8 mouse cellular contexts compared by ENCODE assay signal in genomic region chr9:29201163-29202053, GRCm38 (mm10).
DNase-seq lines count a peak whose midpoint lies in the region; ATAC-seq and TF ChIP-seq lines count a peak whose summit lies in the region.

No protein-coding gene starts in this region.

- no peaks in the 10 kb centered on the region for H3K27me3 ChIP-seq in heart, embryonic 10.5 days (ENCODE audit: insufficient read depth, poor library complexity, severe bottlenecking)
- H3K27me3 ChIP-seq in kidney, adult 2 months (replicated peaks; ENCODE audit: control insufficient read depth, insufficient read depth, low read length), result no peaks in the 10 kb centered on the region
- peaks cover 62% of the 10 kb centered on the region for H3K27me3 ChIP-seq in limb, embryonic 13.5 days

- TF ChIP-seq CTCF in kidney, adult 2 months (conservative IDR thresholded peaks at IDR 0.05; ENCODE audit: insufficient read depth, insufficient read length, low read depth, low read length), result no peak; the same call in 1 of the 2 replicates

- peak; percentile 89 for DNase-seq in heart, adult 11 months
- no peak for DNase-seq in heart, postnatal 25 days (ENCODE audit: low spot score)
- peak; percentile 86 to 89 for DNase-seq in cerebellum, postnatal 10 days
- DNase-seq in heart, embryonic 10.5 days (ENCODE audit: low spot score), result peak; percentile 79
- peak; percentile 46 for DNase-seq in kidney, adult 2 months
- peak; percentile 68 to 70 for DNase-seq in right cerebral cortex, postnatal 10 days (ENCODE audit: low spot score in 2 of 2)
- DNase-seq in adipocyte (ENCODE audit: low spot score), result no peak

- no peak for TF ChIP-seq POLR2A in kidney, adult 2 months (IDR thresholded peaks at IDR 0.05; ENCODE audit: low read depth, low read length)

- WGBS in heart, embryonic 10.5 days, result 62% methylated on average over 14 of the region's 14 CpGs
- 18% methylated on average over 14 of the region's 14 CpGs for WGBS in kidney, adult 2 months
- 15% methylated on average over 14 of the region's 14 CpGs for WGBS in limb, embryonic 13.5 days

- peak; percentile 79 for ATAC-seq in limb, embryonic 13.5 days (ENCODE audit: low FRiP score, low read depth)

- H3K4me3 ChIP-seq in heart, embryonic 10.5 days, result no peak overlapping the region
- no peak overlapping the region for H3K4me3 ChIP-seq in kidney, adult 2 months (ENCODE audit: insufficient read depth, low read depth, low read length)
- H3K4me3 ChIP-seq in limb, embryonic 13.5 days, result no peak overlapping the region

- H3K36me3 ChIP-seq in heart, embryonic 10.5 days, result no peaks in the 10 kb centered on the region
- H3K36me3 ChIP-seq in kidney, adult 2 months (ENCODE audit: control insufficient read depth, insufficient read depth, low read length), result no peaks in the 10 kb centered on the region
- no peaks in the 10 kb centered on the region for H3K36me3 ChIP-seq in limb, embryonic 13.5 days

- H3K27ac ChIP-seq in heart, embryonic 10.5 days, result peak overlapping the region; percentile 47; the same call in 1 of the 2 replicates
- H3K27ac ChIP-seq in kidney, adult 2 months (ENCODE audit: insufficient read depth, low read depth, low read length), result no peak overlapping the region
- H3K27ac ChIP-seq in limb, embryonic 13.5 days, result no peak overlapping the region

- intact Hi-C loops in heart, postnatal 25 days (cut with DNase I), result loop anchor here (1.0 to 10.0 kb wide), 3 partner anchors 206 to 383 kb away; no protein-coding TSS in a partner anchor

- peaks cover 30% of the 10 kb centered on the region for H3K4me1 ChIP-seq in heart, embryonic 10.5 days
- H3K4me1 ChIP-seq in kidney, adult 2 months (ENCODE audit: control insufficient read depth, insufficient read depth, low read length), result no peaks in the 10 kb centered on the region
- peaks cover 27% of the 10 kb centered on the region for H3K4me1 ChIP-seq in limb, embryonic 13.5 days

- peak overlapping the region; percentile 43 for H3K4me2 ChIP-seq in limb, embryonic 13.5 days (replicated peaks)

- H3K9ac ChIP-seq in limb, embryonic 13.5 days, result no peak overlapping the region

- no peaks in the 10 kb centered on the region for H3K9me3 ChIP-seq in heart, embryonic 10.5 days
- no peaks in the 10 kb centered on the region for H3K9me3 ChIP-seq in limb, embryonic 13.5 days

Comparison
In these comparisons a context has a peak if more than half of its experiments do, and no peak if none do; other contexts are left out.
1. DNase-seq: peak in heart, adult 11 months (single experiment), cerebellum, postnatal 10 days (2 of 2), heart, embryonic 10.5 days (single experiment), kidney, adult 2 months (single experiment) and right cerebral cortex, postnatal 10 days (2 of 2); none in heart, postnatal 25 days (single experiment) and adipocyte (single experiment).